Mouse (Mus musculus) layer of hippocampus, adult 11-12 months (tissue): ENCODE measurements at regions not wholly inside any gene's neighbourhood (a gene's known extent, or its start where the extent isn't known, plus 50 kb on each side); places are given as distances from the start of the nearest gene placed in this dataset.

Source experiments
- DNase-seq: peaks from one replicate; pipeline ENCODE4 v3.0.0; 2022; ENCODE audit warnings: low spot score

DNA sequence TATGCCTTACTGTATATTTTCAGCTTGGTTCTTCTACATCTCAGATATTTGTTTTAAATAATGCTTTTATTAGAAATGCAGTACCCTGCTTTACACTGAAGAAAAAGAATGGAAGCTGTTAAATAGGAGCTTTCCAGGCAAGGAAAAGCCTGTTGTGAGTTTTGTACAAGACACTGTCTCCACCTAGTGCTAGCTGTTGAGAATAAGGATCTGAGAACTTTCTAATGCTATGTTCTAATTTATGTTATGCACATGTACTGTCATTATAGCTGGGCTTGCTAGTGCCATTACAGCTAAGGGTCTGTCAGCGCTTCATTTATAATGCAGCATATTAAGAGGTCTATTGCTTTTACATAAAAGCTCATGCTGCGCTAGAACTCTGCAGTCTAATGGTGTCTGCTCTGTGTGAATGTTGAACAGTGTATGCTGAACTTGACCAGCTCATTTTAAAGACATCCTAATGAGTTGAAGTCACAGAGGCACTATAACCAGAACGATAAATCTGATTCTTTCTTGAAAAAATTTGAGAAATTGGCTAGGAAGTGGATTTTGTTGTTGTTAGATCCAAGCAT is 315.4 kb upstream of the Dnajc24 start:
- peak; percentile 3 for DNase-seq

DNA sequence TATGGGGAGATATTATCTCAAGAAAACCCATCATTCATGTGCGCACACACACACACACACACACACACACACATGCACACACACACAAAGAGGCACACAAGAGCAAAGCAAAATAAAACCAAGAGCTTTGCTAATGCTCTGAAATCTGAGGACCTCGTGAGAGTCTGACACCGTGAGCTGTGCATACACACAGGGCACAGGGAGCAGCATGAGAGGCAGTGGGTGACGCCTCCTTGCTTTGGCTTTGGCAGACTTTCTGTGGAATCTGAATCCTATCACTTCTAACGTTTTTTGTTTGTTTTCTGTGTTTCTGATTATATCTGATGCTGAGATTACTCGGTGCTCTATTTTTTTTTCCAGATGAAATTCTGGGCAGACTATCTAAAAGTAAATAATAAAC is 343.4 kb upstream of the Dnajc24 start:
- no peak for DNase-seq

DNA sequence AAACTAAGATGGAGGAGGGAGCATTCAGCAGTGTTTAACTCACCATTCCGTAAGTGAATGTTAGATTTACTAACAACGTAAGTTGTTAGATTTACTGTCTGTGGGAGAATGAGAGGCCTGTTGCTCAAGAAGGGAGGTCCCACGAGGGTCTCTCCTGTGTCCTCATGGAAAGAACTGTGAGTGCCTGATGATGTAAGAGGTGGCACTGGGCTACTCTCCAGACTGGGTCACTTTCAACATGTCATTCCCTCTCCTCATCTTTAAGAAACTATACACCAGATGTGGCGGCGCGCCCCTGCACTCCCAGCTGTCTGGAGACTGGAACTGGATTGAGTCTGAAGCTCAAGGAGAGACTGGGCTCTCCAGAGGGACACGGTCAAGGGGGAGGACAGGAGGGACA is 343.9 kb upstream of the Dnajc24 start:
- DNase-seq = no peak

DNA sequence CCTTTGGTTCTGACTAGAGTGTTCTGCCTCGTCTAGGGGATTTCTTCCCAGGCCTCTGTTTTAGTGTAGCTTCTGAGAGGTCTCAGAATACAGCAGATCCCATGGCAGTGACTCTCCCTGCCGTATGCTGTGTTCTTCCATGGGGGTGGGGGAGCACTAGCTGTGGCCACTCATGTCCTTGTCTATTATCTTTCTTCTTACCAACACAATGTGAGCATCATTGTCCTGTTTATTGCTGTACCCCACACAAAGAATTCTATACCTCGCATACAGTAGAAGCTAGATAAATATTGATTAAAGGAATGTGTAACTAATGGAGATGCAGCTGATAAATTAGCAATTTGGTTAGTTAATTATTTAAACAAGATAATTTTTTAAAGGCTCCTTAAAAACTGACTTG is 337.5 kb upstream of the Mpped2 start:
- DNase-seq = no peak

DNA sequence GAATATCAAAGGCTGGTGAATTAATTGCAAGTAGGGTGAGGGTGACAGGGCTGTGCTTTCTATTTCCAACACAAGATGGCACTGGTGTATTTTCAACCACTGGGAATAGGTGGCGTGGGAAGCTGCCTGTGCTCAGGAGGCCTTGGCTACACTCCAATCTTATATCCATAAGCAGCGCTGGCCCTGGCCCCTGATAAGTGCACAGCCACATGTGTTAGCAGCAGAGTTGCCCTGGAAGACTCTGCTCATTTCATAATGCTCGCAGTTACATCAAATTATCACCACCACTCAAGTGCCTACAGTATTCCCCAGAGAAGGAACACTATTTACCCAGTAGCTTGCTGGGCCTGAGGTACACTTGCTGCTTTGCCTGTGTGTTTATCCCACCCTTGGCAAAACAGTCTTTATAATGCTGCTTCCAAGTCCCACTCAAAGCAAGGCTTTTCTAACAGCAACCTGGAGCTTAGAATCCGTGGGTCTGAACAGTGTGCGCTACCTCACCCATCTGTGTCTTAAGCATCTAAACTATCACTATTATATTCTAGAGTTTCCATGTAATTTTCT is 337.0 kb upstream of the Mpped2 start:
- DNase-seq = peak; percentile 75

DNA sequence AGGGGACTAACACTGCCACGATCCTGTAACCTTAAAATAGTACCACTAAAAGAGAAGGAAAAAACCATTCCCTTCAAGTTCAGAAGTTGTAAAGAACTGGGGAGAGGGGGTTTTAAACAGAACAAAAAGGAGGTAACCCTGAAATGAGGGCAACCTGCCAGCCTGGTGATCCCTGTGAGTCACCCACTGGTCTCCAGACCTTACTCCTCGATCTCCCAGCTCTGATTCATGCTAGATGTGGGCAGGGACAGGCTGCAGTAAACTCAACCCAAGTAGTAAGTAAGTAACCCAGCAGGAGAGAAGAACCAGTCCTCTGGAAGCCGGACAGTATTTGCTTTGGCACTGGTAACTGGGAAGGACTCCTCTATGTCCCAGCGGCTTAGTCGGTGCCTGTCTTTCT is 324.4 kb upstream of the Mpped2 start:
- DNase-seq = no peak

DNA sequence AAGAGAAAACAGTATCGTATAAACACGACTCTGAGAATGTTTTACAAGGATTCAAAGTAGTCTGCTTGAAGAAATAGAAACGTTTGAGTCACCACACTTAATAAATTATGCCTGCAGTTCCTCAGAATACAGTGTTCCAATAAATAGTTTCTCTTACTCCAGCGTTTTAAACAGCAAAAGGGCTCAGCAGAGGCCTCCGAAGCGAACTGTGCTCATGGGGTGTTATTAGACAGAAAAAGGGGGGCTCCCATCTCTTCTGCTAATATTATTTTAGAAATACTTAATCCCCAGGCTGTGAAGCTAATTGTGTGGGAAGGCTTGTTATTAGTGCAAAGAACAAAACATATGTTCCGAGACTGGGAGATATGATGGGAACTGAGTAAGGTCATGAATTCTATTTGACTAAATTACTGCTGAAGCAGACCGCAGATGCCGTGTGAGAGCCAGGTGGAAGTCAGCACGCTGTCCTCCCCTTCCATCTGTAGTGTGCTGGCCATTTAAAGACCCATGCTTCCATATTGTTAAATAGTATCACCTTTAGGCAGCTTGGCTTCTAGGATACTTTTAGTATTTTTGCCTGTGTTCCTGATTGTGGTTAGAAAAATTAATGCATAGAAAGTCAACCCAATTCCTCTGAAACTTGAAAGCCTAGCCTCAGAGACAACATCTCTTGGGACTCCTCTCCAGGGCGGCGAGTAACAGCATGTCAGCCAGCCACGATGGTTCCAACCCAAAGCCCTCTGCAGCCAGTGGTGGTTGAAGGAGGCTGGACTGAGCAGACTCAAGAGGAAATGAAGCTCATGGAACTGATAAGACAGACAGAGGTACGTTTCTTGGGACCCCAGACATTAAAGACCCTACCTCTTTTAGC is 309.4 kb upstream of the Mpped2 start:
- DNase-seq = no peak

DNA sequence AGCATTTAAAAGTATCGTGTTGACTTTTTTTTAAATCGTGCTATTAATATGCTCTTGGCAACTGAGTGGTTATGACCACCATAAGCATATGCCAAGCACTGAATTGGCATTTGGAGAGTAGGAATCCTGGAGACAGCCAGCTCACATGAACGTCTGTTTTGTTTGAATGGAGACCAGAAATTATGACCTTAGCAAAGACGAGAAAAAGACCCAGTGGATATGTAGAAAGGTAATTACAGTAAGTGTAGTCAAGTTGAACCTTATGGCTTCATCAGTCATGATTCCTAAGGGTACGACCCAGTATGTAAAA is 308.8 kb upstream of the Mpped2 start:
- DNase-seq = no peak

DNA sequence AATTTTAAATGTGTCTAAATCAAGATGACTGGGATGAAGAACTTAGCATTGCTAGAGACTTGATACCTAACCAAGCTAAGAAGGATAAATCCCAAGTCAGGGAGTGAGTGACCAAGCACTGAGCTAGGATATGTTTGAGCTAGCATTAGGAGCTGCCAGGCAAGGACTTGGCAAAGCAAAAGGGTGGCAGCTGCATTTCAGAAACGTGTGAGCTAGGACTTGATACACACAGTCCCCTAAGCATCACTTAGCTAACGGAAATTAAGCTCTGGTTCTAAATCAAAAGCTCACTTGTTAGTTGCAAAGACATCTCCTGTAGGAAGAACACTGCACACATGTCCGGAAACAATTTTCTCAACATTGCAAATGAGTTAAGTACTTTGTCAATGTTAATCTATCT is 308.2 kb upstream of the Mpped2 start:
- DNase-seq = peak; percentile 15

DNA sequence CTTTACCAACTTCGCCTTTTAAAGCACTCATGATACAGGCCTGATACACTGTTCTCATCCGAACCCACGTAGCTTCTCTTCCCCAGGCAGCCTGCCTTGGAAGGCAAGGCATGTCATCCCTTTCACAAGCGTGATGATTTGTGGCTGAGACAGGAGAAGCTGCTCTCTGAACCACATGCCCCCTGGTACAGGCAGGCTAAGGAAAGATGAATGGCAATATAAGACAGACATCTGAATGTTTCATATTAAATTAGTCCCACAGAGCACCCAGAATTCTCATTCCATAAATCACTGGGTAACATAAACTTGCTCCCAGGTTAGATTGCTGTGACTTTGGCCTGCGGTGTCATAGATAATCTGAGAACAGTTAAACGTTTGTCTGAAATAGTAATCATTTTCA is 280.9 kb upstream of the Mpped2 start:
- DNase-seq = no peak

DNA sequence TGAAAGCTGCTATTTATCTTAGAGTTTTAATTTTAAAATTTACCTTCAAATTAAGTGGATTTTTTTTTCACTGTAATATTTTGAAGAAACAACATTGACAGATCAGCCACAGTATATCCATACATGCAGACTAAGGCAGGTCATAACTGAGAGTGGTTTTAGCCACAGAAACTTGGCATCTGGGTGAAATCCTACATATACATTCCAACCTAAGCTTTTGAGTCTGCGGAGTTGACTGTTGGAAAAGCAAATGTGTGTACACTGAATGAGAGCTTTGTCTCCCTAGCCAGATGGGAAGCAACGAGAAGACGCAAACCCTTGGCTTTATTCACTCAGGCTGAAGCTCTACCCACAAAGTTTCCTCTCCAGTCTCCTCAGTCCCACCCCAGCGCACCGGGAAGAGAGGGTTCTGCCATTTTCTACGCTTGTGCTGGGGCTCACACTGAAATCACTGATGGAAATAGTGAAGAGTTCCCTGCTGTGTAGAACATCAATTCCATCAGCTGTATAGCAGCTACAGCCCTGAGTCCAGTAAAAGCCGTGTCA is 277.5 kb upstream of the Mpped2 start:
- DNase-seq = no peak

DNA sequence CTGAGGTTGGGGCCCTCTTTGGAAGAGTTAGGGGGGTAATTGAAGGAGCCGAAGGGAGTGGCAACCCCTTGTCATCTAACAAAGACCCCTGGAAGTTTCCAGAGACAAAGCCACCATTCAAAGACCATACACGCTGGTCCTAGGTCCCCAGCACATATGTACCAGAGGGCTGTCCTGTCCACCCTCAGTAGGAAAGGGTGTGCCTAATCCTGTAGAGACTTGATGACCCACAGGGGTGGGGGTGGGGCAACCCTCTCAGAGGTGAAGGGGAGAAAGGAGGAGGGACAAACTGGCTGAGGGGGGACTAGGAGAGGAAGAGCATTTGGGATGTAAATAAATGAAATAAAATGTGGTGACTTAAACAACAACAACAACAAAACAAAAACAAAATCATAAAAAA is 274.9 kb upstream of the Mpped2 start:
- DNase-seq = no peak

DNA sequence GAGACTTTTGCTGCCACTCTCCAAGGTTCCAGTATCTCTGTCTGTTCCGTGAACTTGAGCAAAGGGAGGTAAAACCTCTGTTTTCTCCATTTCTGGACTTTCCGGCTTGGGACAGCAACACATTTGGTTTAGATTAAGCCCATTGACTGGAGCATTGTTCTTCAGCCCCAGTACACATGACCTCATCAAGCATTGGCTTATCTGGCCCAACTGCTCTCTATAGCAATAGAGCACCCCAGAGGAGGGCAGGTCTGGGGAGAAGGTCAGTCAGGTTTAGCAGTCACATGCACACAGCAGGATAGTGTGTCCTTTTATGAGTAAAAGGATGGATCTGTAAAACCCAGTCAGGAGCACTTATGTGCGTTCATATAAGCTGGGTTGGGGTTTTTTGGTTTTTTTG is 268.1 kb upstream of the Mpped2 start:
- no peak for DNase-seq

DNA sequence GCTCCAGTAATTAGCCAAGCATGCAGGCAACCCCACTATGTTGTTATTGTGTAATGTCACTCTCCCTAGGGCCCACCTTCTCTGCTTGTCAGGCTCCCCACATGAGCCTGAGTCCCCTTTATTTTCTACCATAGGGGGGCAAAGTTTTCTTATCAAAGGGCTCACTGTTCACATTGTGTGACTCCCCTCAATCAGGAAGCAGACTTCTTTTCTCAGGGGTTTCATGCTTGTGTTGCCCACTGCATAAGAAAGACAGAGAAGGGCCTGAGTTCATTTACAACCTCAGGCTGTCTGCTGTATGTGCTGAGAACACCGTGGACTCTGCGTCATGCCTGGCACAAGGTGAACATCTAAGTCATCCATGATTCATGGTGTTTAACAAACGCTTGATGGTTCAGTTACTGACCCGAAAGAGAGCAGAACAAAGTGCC is 267.6 kb upstream of the Mpped2 start:
- no peak for DNase-seq

DNA sequence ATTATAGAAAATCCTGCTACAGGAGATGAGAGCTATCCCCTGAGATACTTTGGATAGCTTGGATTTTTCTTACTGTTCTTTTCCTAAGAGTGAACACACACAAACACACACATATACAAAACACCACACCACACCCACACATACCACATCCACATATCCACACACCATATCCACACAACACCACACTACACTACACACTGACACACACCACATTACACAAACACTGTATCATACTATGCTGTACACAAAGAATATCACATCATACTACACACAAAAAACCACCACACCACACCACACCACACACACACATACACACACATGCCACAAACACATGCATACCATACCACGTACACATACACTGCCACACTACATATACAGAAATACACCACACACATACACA is 267.1 kb upstream of the Mpped2 start:
- no peak for DNase-seq

DNA sequence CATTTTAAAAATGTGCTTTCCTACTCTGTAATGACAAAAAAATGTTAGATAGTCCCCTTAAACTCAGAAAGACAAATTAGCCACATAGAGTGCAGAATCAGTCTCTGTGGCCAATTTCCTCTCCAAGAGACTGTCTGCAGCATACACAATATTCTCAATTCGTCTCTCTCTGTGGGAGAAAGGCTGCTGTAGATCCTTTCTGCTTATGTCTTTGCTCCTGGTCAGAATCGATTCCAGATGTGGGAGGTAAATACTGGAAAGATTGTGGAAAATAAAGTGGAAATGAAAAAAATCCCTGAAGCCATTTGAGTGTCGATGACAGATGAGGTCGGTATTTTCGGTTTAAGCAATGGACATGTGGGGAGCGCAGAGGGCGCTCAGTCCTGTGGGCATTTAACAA is 265.8 kb upstream of the Mpped2 start:
- no peak for DNase-seq

DNA sequence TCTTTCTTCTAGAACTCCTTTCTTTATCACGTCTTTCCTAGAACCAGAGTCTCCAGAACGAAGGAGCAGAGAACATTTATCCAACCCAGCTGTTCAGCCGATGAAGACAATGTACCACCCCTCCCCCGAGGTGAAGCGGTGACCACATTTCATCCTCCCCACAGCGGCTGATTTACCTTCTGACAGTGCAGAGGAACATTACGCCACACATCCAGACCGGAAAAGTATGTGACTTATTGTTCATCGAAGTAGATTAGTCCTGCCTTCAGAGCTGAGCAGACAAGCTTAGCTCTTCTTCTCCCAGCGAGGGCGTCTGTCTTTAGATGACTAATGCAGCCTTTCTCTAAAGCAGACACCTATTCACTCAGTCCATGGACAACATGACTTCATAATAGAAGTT is 264.2 kb upstream of the Mpped2 start:
- no peak for DNase-seq

DNA sequence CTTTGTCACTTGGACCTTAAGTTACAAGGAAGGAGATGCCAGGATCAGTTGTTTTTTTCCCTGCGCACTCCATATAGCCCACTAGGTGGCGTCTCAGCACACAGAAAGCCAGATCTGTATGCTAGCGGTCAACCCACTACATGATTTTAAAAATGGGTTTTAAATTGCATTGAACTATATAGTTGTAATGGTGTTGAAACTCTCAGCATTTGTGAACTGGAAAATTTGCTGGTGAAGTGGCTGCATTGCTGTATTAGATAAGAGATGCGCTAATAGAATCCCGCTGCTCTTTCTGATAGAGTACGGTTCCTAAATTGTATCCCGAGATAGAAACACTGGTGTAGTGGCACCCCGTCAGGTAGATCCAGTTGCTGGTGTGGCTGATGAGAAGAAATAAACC is 261.9 kb upstream of the Mpped2 start:
- peak; percentile 78 for DNase-seq

DNA sequence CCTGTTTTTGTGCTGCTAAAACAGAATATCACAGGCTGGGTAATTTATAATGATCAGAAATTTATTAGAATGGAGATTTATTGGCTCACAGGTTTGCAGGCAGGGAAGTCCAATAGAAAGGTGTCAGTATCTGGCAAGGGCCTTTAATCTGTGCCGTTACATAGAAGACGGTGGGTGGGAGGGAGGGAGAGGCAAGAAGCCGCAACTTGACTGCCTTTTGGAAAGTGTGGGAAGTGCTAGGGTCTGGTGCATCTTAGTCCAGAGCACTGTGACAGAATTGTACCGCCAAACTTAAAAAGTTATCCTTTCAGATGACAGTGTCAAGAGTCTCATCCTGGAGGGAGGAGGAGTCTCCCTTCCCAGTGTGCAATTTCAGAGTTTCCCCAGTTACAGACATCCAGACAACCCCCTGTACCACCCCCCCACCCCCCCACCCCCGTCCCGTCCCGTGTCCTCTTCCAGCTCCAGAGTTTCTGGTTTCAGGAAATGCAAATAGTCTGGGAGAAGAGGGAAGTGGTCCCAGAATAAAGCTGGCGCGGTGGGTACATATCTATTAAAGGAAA is 261.4 kb upstream of the Mpped2 start:
- DNase-seq = no peak

DNA sequence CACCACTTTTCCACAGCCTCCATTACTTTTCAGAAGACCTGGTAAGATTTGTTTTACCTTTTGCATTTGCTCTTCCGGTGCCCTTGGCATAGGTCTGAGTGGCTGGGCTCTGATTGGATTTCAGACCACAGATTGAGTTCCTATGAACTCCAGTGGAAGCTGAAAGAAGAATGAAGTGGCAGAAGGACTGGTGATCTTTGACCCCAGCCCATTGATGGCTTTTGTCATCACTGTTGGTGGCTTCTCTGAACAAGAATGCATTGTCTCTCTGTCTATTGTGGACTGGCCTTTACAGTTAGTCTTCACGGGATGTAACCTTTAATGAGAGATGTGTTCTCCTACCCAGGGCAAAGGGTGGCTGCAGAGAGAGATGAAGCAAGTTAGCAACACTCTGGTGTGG is 256.9 kb upstream of the Mpped2 start:
- no peak for DNase-seq

DNA sequence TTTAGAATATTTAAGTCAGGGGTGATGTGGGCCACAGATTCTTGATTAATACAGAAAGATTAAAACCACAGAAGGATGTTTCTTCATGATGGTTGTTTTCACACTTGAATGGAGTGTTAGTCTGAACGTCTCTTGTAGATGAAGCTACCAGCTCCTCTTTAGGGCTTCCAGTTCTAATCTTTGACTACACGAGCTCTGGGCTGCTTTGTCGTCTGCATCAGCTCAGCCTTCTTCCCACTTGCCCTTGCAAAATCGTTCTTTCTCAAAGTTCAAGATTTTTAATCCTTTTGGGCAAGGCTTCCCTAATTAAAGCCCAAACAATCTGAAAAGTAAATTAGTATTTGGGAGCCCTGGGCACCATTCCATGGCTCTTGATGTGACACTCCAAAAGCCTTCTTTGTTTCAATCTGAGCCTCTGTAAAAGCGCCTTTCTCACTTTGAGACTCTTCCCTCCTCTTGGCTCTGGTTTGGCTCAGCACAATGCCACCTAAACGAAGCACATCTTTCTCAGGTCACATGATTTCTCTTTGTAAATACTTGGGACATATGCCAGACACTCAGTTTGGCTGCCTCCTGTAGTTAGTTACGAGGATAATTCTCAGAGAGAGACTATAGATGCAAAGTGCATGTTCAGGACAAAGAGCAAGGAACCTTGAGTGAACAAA is 238.6 kb upstream of the Mpped2 start:
- DNase-seq = peak; percentile 15

DNA sequence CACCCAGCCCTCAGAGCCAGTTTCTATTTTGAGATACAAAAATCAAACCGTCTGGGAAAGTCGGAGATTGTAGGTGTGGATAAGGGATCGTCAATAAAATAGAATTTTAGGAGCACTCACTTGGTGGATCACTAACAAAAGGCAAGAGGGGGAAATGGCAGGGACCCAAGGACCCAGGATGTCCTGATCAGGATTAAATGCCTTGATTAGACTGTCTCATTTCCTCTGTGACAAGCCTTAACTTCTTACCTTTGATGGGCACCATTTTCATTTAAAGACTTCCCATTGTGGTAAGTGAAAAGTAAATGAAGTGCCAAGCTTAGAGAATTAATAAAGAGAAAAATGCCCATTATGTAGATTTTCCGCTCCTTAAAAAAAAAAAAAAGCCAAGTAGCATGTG is 238.0 kb upstream of the Mpped2 start:
- no peak for DNase-seq

DNA sequence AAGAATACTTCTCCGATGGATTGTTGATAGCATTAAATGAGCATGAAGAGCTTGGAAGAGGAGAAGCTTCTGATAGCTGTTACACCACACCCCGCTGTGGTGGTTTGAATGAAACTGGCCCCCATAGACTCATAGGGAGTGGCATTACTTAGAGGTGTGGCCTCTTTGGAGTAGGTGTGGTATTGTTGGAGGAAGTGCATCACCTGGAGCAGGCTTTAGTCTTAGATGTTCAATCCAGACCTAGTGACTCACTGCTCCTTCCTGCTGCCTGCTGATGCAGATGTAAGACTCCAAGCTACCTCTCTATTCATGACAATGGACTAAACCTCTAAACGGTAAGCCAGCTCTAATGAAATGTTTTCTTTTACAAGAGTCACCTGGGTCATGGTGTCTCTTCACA is 237.1 kb upstream of the Mpped2 start:
- DNase-seq = no peak
